Mouse (Mus musculus): ENCODE results near the gene Kcnip1. TPM values are rescaled to one million over a fixed set of nuclear protein-coding genes. Genes with fewer than 3 reads are reported as not detected.

Kcnip1 gene
- polyA plus RNA-seq, 1 experiment from 2014 or later = 0.62 TPM

GRCm38 (mm10) chr11:33824739-33825138, 168.2 kb downstream of the Kcnip1 start:
- ATAC-seq (ENCODE audit: insufficient read depth) (no peak), DNase-seq (no peak)
- H3K4me1 ChIP-seq (ENCODE audit: insufficient read depth) = no peaks in the 10 kb centered on the region

GRCm38 (mm10) chr11:33821331-33821730, 171.6 kb downstream of the Kcnip1 start:
- Histone ChIP-seq H3K36me3 (ENCODE audit: insufficient read depth) (no peaks in the 10 kb centered on the region), H3K9me3 (ENCODE audit: low read depth, low read length) (no peaks in the 10 kb centered on the region), H3K4me3 (ENCODE audit: low read depth, low read length) (no peak overlapping the region), H3K4me2 (no peak overlapping the region), H3K27ac (ENCODE audit: low read depth) (no peak overlapping the region), H3K9ac (no peak overlapping the region), H3K4me1 (ENCODE audit: insufficient read depth) (no peaks in the 10 kb centered on the region), H3K27me3 (ENCODE audit: insufficient read depth, low read length) (no peaks in the 10 kb centered on the region; the same call in 1 of the 2 replicates)
- no peak for TF ChIP-seq CTCF (IDR thresholded peaks at IDR 0.05; ENCODE audit: low read depth)
- no peak for ATAC-seq (ENCODE audit: insufficient read depth)
- WGBS = 83% methylated on average over 5 of the region's 5 CpGs
- no peak for DNase-seq

More at GRCm38 (mm10) chr11:33824739-33825138, 168.2 kb downstream of the Kcnip1 start:
- TF ChIP-seq CTCF (IDR thresholded peaks at IDR 0.05; ENCODE audit: low read depth) = no peak
- H3K4me3 ChIP-seq (ENCODE audit: low read depth, low read length) = no peak overlapping the region
- 44% methylated on average over 6 of the region's 6 CpGs for WGBS
- H3K36me3 ChIP-seq (ENCODE audit: insufficient read depth) = no peaks in the 10 kb centered on the region
- no peak overlapping the region for H3K27ac ChIP-seq (ENCODE audit: low read depth)
- H3K9me3 ChIP-seq (ENCODE audit: low read depth, low read length) = no peaks in the 10 kb centered on the region
- H3K9ac ChIP-seq = no peak overlapping the region
- H3K4me2 ChIP-seq = no peak overlapping the region
- H3K27me3 ChIP-seq (ENCODE audit: insufficient read depth, low read length) = no peaks in the 10 kb centered on the region

GRCm38 (mm10) chr11:33820876-33821275, 172.1 kb downstream of the Kcnip1 start:
- Histone ChIP-seq H3K27ac (ENCODE audit: low read depth) (no peak overlapping the region), H3K4me3 (ENCODE audit: low read depth, low read length) (no peak overlapping the region)
- 82% methylated on average over 7 of the region's 7 CpGs for whole genome bisulfite sequencing

GRCm38 (mm10) chr11:33818861-33819503, 174.0 kb downstream of the Kcnip1 start:
- Histone ChIP-seq H3K27me3 (ENCODE audit: insufficient read depth, low read length) (no peaks in the 10 kb centered on the region; the same call in 1 of the 2 replicates), H3K4me3 (ENCODE audit: low read depth, low read length) (no peak overlapping the region), H3K9ac (no peak overlapping the region), H3K27ac (ENCODE audit: low read depth) (no peak overlapping the region), H3K4me1 (ENCODE audit: insufficient read depth) (no peaks in the 10 kb centered on the region), H3K9me3 (ENCODE audit: low read depth, low read length) (no peaks in the 10 kb centered on the region), H3K36me3 (ENCODE audit: insufficient read depth) (no peaks in the 10 kb centered on the region), H3K4me2 (no peak overlapping the region)
- TF ChIP-seq CTCF (IDR thresholded peaks at IDR 0.05; ENCODE audit: low read depth) = no peak
- ATAC-seq (ENCODE audit: insufficient read depth) = no peak
- 22% methylated on average over 5 of the region's 5 CpGs for WGBS
- no peak for DNase-seq

More at GRCm38 (mm10) chr11:33820876-33821275, 172.1 kb downstream of the Kcnip1 start:
- no peak for TF ChIP-seq CTCF (IDR thresholded peaks at IDR 0.05; ENCODE audit: low read depth)
- no peaks in the 10 kb centered on the region for H3K36me3 ChIP-seq (ENCODE audit: insufficient read depth)
- H3K9ac ChIP-seq = no peak overlapping the region
- DNase-seq = no peak
- H3K4me2 ChIP-seq = no peak overlapping the region
- no peak for ATAC-seq (ENCODE audit: insufficient read depth)
- no peaks in the 10 kb centered on the region for H3K4me1 ChIP-seq (ENCODE audit: insufficient read depth)
- no peaks in the 10 kb centered on the region; the same call in 1 of the 2 replicates for H3K27me3 ChIP-seq (ENCODE audit: insufficient read depth, low read length)
- no peaks in the 10 kb centered on the region for H3K9me3 ChIP-seq (ENCODE audit: low read depth, low read length)

GRCm38 (mm10) chr11:33816020-33816419, 176.9 kb downstream of the Kcnip1 start:
- TF ChIP-seq CTCF (IDR thresholded peaks at IDR 0.05; ENCODE audit: low read depth) = no peak
- no peak overlapping the region for H3K9ac ChIP-seq
- H3K4me3 ChIP-seq (ENCODE audit: low read depth, low read length) = no peak overlapping the region
- H3K9me3 ChIP-seq (ENCODE audit: low read depth, low read length) = no peaks in the 10 kb centered on the region
- ATAC-seq (ENCODE audit: insufficient read depth) (no peak), DNase-seq (no peak)
- no peaks in the 10 kb centered on the region; the same call in 1 of the 2 replicates for H3K27me3 ChIP-seq (ENCODE audit: insufficient read depth, low read length)
- H3K4me2 ChIP-seq = no peak overlapping the region
- no peaks in the 10 kb centered on the region for H3K36me3 ChIP-seq (ENCODE audit: insufficient read depth)
- H3K4me1 ChIP-seq (ENCODE audit: insufficient read depth) = no peaks in the 10 kb centered on the region
- no peak overlapping the region for H3K27ac ChIP-seq (ENCODE audit: low read depth)
- WGBS = 11% methylated on average over 3 of the region's 3 CpGs

- Histone ChIP-seq H3K27me3 (ENCODE audit: insufficient read depth, low read length) (no peaks in the 10 kb centered on the region), H3K9ac (no peak overlapping the region), H3K9me3 (ENCODE audit: low read depth, low read length) (no peaks in the 10 kb centered on the region), H3K4me2 (no peak overlapping the region), H3K36me3 (ENCODE audit: insufficient read depth) (no peaks in the 10 kb centered on the region), H3K4me1 (ENCODE audit: insufficient read depth) (no peaks in the 10 kb centered on the region), H3K27ac (ENCODE audit: low read depth) (no peak overlapping the region), H3K4me3 (ENCODE audit: low read depth, low read length) (no peak overlapping the region)
- WGBS = 42% methylated on average over 7 of the region's 7 CpGs
- DNase-seq (peak; percentile 14), ATAC-seq (ENCODE audit: insufficient read depth) (no peak; the same call in 1 of the 2 replicates)
- TF ChIP-seq CTCF (IDR thresholded peaks at IDR 0.05; ENCODE audit: low read depth) = no peak
These were observed 182.8 kb downstream of the Kcnip1 start for GRCm38 (mm10) chr11:33810105-33810504.

- ATAC-seq (ENCODE audit: insufficient read depth) (no peak), DNase-seq (no peak)
- H3K27me3 ChIP-seq (ENCODE audit: insufficient read depth, low read length) = no peaks in the 10 kb centered on the region
- H3K4me1 ChIP-seq (ENCODE audit: insufficient read depth) = no peaks in the 10 kb centered on the region
- H3K27ac ChIP-seq (ENCODE audit: low read depth) = no peak overlapping the region
- H3K9ac ChIP-seq = no peak overlapping the region
- no peaks in the 10 kb centered on the region for H3K9me3 ChIP-seq (ENCODE audit: low read depth, low read length)
- H3K4me3 ChIP-seq (ENCODE audit: low read depth, low read length) = no peak overlapping the region
- 58% methylated on average over 2 of the region's 2 CpGs for WGBS
- TF ChIP-seq CTCF (IDR thresholded peaks at IDR 0.05; ENCODE audit: low read depth) = no peak
- no peaks in the 10 kb centered on the region for H3K36me3 ChIP-seq (ENCODE audit: insufficient read depth)
- no peak overlapping the region for H3K4me2 ChIP-seq
These were observed 189.9 kb downstream of the Kcnip1 start for GRCm38 (mm10) chr11:33803093-33803492.
